Mouse (Mus musculus) lung, postnatal 4 days (tissue): ENCODE measurements around the gene P2rx4.

ENCODE experiments used
- DNase-seq, 2 experiments: peaks; one replicate each; pipeline ENCODE4 v3.0.0; 2021

P2rx4 gene

DNA sequence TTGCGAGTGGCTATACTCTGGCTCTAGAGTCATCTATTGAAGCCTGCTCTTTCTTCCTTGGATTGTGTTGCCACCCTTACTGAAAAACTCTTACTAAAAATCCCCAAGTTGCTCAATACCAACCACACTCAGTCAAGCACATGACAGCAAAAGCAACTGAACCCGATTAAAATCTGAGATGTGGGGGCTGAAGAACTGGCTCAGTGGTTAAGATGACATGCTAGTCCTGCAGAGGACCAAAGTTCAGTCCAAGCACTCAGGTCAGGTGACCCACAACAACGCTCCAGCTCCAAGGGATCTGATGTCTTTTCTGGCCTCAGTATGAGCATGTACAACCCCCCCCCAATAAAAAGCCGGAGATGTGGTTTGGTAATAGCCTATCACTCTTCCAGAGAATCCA, 2.8 kb upstream of the P2rx4 start:
- DNase-seq, result no peak

DNA sequence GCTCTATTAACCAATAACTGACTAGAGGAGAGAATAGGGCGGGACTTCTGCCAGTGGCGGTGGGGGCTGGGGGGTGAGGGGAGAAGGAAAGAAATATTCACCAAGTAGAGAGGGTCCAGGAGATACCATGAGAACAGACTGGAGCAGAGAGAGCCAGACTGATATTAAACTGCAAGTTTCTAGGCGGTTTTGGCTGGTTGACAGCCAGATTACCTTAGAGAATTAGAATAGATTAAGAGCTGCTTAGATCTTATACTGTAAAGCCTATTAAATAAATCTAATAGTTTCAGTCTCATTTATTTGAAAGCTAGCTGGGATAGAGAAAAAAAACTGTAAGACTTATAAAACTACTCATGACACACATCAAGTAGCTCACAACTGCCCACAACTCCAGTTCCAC, 2.2 kb upstream of the P2rx4 start:
- DNase-seq, result no peak

DNA sequence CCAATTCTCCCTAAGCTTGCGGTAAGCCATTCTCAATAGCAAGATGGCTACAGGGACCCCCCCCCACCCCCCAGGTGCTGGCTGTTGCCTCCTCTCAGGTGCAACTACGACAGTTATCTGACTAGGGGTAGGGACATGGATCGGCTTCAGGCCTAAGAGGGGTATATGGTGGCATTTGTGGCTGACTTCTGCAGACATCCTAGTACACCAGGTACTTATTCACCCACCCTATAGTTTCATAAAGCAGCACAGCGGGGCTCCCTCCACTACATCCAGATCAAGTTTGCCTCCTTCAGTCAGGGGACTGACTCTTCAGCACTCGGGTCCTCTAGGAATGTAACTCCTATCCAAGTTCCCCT, 448 bp upstream of the P2rx4 start:
- no peak for DNase-seq

DNA sequence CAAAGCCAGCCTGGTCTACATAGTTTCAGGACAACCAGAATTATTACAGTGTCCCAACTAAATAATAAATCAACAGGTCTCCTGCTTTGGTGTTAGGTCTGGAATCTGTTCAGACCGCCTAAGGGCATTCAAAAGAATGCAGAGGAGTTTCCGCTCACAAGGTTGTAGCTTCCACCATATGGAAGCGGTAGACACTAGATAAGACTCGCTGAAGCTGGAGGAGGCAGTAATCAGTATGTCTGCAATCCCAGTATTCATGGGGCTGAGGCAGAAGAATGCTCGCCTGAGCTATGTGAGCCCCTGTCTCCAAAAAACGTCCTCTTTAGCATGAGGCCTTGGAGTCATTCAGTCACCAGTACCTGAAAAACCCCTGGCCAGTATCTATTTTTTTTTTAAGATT, 1.5 kb downstream of the P2rx4 start:
- DNase-seq, result no peak

DNA sequence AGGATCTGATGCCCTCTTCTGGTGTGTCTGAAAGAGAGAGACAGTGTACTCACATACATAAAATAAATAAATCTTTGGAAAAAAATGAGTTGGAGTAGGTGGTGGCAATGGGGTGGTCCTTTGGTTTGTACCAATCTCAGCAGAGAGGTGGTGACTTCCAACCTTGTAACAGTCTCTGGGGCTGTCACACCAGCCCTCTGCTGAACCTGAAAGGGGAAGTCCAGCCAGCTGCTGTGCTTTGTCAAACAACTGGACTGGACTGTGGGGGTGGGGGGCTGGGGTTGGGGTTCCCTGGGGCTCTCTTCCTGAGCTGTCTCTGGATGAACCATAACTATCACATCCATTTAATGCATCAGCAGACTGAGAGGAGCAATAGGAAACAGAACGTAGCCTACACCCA, 8.4 kb downstream of the P2rx4 start:
- no peak for DNase-seq

DNA sequence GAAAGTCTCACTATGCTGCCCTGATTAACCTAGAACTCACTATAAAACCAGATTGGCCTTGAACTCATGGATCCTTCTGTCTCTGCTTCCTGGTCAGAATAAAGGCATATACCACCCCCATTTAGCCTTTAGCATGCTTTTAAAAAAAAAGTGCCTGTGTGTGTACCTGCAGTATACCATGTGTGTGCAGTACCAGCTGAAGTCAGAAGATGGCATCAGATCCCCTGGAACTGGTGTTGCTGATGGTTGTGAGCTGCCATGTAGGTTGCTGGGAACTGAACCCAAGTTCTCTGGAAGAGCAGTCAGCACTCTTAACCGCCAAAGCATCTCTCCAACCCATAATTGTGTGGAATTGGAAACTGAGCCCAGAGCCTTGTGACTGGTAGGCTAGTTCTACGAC, 9.4 kb downstream of the P2rx4 start:
- no peak for DNase-seq

DNA sequence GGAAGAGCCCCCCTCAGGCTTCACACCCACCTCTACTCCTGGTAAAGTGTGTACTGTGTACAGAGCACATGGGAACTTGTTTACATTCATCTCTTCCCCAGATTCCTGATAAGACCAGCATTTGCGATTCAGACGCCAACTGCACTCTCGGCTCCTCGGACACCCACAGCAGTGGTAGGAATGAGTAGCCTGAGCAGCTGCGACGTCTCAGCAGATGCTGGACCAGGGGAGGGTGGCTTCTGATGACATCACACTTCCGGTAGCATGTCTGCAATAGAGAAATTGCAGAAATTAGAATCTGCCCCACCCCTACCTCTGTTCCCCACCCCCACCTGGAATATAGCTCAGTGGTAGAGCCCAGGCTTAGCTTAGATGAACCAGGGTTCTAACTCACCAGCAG, 11.1 kb downstream of the P2rx4 start:
- DNase-seq, result peak; percentile 32 to 70

DNA sequence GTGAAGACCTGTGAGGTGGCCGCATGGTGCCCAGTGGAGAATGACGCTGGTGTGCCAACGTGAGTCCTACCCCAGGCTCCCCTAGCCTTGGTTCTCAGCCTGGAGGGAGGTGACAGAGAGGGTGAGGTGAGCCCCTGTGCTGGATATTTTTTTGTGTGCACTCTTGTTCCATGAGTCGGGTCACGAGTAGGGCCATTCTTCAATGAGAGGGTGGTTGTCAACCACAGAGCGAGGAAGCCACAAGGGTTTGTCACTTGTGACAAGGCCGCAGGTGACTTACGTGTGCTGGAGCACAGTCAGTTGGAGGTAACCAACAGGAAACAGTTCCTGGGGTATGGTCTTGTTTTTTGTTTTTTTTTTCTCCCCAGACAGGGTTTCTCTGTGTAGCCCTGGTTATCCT, 11.8 kb downstream of the P2rx4 start:
- no peak for DNase-seq

DNA sequence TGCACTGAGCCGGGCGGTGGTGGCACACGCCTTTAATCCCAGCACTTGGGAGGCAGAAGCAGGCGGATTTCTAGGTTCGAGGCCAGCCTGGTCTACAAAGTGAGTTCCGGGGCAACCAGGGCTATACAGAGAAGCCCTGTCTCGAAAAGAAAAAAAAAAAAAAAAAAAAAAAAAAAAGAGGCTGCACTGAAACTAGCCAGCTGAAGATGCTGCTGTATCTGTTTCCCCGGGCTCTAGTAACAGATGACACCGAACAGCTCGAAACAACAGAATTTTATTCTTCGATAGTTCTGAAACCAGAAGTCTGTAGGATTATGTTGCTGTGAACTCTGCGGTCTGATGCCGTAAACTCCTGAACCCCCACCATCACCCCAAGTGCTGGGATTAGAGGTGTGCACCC, 18.1 kb downstream of the P2rx4 start:
- no peak for DNase-seq

DNA sequence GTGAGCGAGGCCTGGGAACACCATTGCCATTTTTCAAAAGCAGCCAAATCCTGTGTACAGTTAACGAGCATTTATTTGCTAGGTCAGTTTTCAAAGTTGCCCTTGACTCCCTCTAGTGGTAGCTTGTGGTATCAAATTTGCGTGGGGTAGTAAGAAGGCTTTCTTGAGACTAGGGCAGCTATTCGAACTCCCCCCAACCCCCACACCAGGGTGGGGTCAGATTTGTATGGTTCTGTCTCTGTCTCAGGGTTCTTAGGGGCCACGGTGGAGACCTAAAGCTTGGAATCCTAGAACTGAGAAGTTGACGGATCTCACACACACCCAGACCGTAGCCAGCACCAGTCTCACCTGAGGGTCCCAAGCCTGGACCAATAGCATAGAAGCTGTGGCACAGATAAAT, 18.7 kb downstream of the P2rx4 start:
- DNase-seq, result peak in 1 of 2 experiments; percentile 81

DNA sequence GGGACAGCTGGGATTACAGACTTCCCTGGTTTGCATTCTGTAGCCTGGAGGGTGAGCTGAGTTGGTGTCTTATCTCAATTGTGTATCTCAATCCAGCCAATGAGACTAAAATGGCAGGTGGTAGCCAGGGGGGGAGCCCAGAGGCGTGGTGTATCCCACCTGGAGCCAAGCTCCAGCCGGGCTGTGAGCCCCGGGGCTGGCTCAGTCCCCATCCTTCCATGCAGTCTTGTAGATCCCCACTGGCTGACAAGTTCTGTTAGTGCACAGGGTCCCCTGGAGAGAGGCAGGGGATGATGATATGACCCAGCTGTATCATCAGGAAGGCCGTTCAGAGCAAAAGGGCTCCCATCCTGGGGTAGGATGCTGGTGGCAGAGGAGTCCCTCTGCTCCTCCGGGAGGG, 19.3 kb downstream of the P2rx4 start:
- DNase-seq, result no peak

DNA sequence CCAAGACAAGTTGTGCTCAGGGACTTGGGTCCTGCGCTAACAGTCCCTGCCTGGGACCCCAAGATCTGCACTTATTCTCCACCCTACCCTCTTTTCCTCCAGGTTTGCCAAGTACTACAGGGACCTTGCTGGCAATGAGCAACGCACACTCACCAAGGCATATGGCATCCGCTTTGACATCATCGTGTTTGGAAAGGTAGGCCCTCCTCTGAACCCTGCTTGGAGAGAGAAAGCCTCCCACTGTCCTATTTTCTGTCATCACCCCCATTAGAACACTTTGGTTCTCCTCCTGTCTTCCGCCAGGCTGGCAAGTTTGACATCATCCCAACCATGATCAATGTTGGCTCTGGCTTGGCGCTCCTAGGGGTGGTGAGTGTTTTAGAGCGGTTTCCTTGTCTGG, 19.8 kb downstream of the P2rx4 start:
- DNase-seq, result no peak

DNA sequence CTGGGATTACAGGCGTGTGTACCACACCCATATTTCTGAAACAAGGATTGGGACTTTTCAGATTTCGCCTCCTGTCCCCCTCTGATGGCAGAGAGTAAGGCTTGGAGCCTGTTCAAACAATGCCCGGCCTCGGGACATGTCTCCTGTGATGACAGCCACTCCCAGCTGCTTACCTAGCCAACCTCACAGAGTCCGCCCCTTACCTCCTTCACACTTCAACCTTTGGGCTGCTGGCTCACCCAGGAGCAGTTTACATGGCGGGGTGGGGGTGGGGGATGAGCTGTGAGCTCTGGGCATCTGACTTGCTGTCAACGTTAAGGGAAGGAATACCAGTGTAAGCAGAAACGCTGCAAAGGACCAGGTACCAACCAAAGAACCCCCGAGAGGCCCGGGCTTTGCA, 23.4 kb downstream of the P2rx4 start:
- DNase-seq, result no peak

DNA sequence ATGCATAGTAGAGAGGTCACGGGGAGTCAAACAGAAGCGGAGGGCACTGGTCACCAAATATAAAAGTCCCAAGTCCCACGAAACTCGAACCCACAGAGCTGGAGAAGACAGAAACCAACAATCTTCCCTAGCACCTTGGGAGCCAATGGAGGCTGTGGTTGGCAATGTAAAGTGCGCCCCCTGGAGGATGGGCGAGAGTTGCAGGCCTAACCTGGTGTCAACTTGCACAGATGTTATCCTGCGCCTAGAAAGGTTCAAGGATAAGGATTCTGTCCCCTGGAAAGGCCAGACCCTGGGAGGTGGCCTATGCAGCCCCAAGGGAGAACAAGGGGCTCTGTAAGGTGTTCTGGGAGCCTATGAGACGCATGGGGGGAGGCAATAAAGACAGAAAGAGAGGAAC, 24.0 kb downstream of the P2rx4 start:
- DNase-seq, result peak; percentile 62 to 80

DNA sequence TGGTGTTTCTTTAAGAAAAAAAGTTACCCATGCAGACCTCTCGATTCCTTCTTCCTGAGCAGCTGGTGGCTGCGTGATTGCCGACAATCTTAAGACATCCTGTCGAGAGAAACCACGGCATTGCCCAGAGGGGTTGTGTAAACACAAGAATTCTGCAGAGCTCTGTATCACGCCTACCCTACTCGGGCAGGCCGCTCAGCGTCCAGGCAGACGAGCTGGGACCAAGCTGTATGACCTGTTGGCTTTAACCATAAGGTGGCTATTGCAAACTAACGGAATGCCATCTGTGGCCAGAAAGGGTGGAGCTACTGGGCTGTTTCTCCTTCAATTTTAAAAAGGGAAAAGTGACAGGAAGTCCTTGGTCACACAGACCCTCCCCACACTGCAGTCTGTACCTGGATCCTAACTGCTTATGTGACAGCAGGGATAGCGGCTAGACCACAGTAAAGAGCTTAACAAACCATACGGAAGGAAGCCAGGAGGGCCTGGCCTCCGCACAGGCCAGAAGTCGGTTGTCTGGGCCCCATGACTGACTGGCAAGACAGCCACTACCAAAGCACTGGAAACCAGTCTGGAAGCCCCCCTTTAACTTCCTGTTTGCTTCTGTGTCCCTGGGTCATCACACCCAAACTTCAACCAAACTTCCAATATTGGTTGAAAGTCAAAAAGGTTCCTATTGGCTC, 24.8 kb downstream of the P2rx4 start:
- peak; percentile 71 to 88 for DNase-seq

DNA sequence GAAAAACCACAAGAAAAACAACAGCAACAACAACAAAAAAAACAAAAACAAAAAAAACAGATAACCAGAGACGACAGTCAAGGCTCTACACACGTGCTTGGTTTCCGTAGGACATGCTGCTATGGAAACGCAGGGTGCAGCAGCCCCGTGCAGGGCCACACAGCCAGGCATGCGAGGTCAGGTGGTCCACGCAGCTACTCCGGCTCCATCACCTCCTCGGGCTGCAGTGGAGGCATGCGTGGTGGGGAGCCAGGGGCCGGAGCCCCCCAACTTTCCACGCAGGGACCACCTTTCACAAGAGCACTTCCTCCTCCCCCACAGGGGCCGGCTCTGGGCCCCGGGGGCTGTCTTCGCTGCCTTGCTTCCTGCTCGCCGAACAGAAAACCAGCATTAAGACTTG, 26.5 kb downstream of the P2rx4 start:
- no peak for DNase-seq

DNA sequence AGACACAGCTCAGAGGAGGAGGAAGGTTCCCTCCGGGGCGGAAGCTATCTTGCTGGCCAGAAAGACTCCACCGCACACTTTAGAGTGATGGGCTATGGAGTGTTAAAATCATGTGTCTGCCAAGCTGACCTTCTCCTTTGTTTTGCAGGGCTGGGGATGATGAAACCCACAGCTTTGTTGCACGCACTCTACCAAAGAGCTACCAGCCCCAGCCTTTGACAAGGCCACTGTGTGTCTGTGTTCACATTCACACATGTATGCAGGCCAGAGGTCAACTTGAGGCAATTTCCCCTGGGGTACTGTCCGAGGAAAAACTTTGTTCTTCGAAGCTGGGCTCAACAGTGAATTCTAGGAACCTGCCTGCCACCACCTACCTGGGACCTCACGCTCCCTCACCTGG, 28.5 kb downstream of the P2rx4 start:
- DNase-seq, result no peak

DNA sequence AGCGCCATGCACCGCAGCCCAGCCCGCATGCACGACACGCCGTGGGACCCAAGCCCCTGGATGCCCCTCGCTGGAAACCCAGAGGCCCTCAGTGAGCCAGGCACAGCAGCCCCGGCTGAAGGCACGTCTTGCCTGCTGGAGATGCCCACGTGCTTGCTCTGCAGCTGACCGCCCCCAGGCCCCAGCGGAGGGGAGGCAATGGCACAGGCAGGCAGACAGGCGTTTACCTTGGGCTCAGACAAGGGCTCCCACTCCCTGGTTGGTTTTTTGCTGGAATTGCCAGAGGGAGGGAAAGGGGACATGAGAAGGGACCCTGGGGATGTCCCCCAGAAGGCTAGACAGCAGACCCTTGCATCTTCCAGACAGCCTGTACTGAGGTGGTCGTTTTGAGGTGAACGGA, 29.4 kb downstream of the P2rx4 start:
- DNase-seq, result no peak

DNA sequence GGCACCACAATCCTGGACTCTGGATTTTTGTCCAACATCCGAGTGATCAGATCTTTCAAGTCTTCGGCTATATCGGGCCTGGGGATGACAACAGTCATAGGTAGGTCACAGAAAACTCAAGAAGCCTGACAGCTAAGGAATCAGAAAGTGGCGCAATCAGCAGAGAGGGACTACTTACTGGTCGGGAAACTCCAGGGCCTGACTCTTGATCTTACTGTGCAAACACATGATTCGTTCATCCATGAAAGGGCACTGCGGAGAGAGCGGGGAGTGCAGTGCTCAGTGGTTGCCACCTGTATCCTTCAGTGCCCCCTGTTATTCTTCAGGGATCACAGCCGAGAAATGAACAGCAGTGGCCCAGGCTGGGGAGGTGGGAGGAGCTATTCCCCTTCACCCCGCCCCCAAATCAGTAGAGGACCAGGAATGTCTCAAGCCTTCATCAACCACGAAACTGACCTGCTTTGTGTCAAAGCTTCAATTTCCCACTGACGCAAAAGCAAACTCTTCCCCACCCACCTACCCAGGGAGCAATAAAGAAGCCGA, 36.6 kb downstream of the P2rx4 start:
- DNase-seq, result peak in 1 of 2 experiments; percentile 39

DNA sequence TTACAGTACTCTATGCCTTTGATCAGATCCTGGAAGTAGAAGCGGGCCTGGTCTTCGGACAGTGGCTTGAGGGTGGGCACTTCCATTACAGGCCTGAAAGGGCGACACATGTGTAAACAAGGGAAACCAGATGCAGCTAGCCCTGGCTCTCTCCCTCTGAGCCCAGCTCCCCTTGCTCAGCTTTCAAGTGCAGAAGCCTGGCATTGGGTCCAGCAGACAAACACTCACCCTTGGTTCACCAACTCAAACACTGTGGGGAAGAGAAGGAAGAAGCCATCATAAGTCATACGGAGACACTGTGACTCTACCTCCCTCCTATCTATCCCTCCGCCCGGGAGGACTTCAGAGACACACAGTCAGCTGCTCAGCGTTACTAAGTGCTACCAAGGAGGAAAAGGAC, 40.6 kb downstream of the P2rx4 start:
- peak; percentile 83 to 90 for DNase-seq

DNA sequence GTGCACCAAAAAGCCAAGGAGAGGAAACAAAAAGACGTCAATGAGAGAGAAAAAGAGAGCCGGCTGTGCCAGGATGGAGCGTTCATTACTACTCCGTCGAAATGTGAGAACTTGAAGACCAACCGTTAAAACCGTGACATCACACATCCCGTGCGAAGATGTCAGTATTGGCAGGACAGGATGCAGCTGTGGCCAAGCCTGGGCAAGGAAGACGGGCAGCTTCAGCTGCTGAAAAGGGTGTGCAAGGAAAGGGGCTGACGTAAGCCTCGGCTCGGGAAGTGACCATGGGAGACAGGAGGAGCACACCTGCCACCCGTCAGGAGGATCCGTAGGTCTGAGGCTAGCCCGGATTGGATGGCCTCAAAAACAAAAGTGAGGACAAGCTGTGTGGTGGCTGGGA, 47.1 kb downstream of the P2rx4 start:
- DNase-seq, result peak; percentile 43 to 46

DNA sequence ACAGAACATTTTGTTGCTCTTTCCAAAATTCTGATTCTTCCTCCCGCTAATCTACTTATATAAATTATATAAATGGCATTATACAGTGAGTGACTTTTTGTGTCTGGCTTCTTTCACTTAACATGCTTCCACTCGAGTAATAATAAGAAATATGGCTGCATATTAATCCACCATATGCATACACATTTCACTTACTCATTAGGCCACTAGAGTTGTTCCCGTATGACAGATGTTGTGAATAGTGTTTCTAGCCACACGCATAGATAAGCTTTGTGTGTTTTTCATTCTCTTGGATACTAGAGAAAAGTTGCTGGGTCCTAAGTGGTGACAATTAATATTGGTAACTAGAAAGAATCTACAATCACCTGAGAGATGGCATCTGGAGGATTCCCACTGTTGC, 48.3 kb downstream of the P2rx4 start:
- no peak for DNase-seq

DNA sequence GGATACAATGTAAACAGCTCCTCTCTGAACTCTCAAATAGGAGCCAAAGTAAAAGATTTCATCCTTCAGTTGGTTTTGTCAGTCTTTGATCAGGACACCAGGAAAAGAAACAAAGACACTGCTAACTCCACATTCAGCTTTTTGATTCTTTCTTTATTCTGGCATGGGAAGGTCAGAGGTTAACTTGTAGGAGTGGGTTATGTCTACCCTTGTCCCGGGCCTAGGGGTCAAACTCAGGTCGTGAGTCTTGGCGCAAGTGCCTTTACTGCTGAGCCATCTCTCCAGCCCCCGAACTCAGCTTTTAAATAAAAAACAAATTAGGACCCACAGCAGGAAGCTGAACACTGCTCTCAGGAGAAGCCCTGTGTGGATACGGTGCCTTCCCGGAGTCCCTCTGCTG, 48.8 kb downstream of the P2rx4 start:
- no peak for DNase-seq

DNA sequence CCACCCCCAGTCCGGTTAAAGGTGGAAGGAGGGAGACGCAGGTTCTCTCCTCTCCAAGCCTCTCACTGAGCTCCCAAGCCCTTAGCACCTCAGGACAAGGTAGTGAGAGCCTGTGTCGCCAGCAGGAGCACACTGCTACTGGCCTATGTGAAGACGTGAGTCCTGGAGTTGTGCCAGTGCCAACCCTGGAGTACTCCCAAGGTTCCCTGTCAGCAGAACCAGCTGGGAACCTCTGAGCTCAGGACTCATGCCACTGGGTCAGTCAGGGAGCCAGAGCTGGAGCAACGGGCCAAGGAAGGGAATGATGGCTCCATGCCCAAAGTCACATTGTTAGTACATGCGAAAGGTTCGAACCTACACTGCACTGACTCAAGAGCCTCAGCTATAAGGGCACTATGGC, 49.3 kb downstream of the P2rx4 start:
- DNase-seq, result peak in 1 of 2 experiments; percentile 12

DNA sequence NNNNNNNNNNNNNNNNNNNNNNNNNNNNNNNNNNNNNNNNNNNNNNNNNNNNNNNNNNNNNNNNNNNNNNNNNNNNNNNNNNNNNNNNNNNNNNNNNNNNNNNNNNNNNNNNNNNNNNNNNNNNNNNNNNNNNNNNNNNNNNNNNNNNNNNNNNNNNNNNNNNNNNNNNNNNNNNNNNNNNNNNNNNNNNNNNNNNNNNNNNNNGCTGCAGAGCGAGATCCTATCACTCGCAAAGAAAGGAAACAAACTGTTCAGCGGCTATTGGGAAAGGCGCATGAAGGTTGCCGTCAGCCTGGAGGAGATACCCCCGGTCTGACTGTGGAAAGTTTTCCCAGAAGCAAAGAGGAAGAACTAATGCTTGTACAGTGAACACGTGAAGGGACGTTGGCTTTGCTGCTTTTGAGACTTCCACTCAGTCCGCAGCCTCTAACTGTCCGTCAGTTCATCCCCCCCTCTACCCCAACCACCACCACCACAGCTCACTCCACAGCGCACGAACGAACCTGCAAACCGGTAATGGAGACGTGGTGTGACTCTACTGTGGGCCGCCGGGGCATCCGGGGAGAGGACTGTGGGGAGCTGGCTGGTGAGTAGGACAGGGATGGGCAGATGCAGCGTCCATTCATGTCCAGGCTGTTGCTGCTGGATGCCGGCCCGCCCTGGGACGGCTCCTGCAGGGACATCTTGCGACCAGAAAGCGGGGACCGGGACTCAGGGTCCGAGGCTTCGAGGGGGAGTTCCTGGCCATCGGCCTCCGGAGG, 56.1 kb downstream of the P2rx4 start:
- peak; percentile 39 to 57 for DNase-seq
